Mouse (Mus musculus): ENCODE results near the gene Chml. TPM values are rescaled to one million over a fixed set of nuclear protein-coding genes. Genes with fewer than 3 reads are reported as not detected.

The Chml gene
- polyA plus RNA-seq, 1 experiment from 2014 or later = 3.5 TPM

DNA sequence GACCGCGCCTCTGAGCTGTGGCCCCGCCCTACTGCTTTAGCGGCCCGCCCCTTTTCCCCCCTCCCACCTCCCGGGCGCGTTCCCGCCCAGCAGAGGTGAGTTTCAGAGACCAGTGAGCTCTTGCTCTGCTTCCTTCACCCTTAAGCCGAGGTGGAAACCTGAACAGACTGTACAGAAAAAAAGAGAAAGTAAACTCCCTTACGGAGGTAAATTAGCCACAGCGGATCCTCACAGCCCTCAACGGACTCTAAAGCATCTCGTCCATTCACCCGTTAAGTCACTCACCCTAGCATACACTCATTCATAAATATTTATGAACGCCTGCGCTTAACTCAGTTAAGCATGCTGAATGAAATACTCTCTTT, 278 bp upstream of the Chml start:
- Histone ChIP-seq H3K27ac (replicated peaks) (peak overlapping the region; percentile 80), H3K27me3 (replicated peaks) (no peaks in the 10 kb centered on the region), H3K4me1 (peaks cover 37% of the 10 kb centered on the region), H3K4me2 (peak overlapping the region; percentile 89), H3K4me3 (peak overlapping the region; percentile 88), H3K9me3 (no peaks in the 10 kb centered on the region), H3K36me3 (peaks cover 6% of the 10 kb centered on the region), H3K9ac (peak overlapping the region; percentile 75)
- no peak; the same call in 1 of the 2 replicates for ATAC-seq (ENCODE audit: extremely low read depth, insufficient number of reproducible peaks, low FRiP score, low TSS enrichment)
- 2% methylated on average over 16 of the region's 17 CpGs for WGBS

DNA sequence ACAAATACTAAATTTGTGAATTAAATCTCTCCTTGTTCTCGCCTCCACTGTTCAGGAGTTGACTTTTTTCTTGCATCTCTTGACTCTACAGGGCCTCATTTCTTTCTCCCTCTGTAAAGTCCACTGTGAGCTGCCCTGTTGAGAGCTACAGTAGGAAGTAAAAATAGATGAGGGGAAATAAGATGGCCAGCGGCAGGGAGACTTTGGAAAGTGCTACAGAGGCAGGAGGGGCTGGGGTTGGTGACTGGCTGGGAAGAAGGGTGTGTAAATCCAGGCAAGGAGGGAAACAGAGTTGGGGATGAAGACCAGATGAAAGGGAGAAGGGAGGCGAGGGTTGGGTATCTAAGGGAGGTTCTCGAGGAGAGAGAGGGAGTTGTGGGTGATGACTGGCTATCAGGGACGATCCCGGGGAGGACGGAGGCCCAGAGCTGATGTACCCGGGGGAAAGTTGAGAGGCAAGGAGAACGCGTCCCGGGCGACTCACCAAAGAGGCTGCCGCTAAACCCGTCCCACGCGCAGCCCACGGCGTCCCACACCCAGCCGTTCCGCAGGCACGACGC, 935 bp downstream of the Chml start:
- Histone ChIP-seq H3K27ac (replicated peaks) (peak overlapping the region; percentile 91), H3K9me3 (no peaks in the 10 kb centered on the region), H3K4me1 (peaks cover 37% of the 10 kb centered on the region), H3K4me3 (peak overlapping the region; percentile 88), H3K9ac (peak overlapping the region; percentile 91), H3K27me3 (replicated peaks) (no peaks in the 10 kb centered on the region), H3K36me3 (peaks cover 18% of the 10 kb centered on the region), H3K4me2 (peak overlapping the region; percentile 89)
- ATAC-seq (ENCODE audit: extremely low read depth, insufficient number of reproducible peaks, low FRiP score, low TSS enrichment) = no peak
- WGBS = 1% methylated on average over 22 of the region's 22 CpGs

GRCm38 (mm10) chr1:175680995-175681394, 11.7 kb downstream of the Chml start:
- ATAC-seq (ENCODE audit: extremely low read depth, insufficient number of reproducible peaks, low FRiP score, low TSS enrichment) = no peak
- H3K27ac ChIP-seq (replicated peaks) = no peak overlapping the region
- H3K4me1 ChIP-seq = 0 out of 2 replicates have a peak, but pooled peaks cover 6% of the 10 kb centered on the region
- no peak overlapping the region for H3K4me3 ChIP-seq
- H3K9me3 ChIP-seq = no peaks in the 10 kb centered on the region
- peaks cover 6% of the 10 kb centered on the region for H3K36me3 ChIP-seq
- no peak overlapping the region for H3K4me2 ChIP-seq
- H3K9ac ChIP-seq = no peak overlapping the region
- 65% methylated on average over 6 of the region's 6 CpGs for WGBS
- no peaks in the 10 kb centered on the region for H3K27me3 ChIP-seq (replicated peaks)

DNA sequence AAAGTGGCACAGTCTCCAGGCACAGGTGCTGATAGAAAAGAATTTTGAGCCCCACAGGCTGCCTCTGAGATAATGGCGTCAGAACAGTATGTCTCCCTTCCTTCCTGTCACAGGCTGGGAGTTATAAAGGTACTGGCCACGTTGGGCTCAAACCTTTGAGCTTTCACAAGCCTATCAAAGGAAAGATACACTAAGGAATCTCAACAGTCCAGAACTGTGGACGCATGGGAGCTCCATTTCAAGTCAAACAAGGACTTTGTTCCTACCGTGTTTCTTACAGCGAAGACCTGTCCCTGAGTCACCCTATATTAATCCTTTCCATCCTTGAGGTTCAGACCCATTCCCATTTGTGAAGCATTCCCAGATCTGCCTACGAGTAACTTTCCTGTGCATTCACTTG, 15.2 kb downstream of the Chml start:
- H3K9ac ChIP-seq = no peak overlapping the region
- no peak for ATAC-seq (ENCODE audit: extremely low read depth, insufficient number of reproducible peaks, low FRiP score, low TSS enrichment)
- 62% methylated on average over 6 of the region's 6 CpGs for WGBS
- H3K4me2 ChIP-seq = no peak overlapping the region
- H3K27ac ChIP-seq (replicated peaks) = no peak overlapping the region
- H3K27me3 ChIP-seq (replicated peaks) = no peaks in the 10 kb centered on the region
- H3K4me1 ChIP-seq = 0 out of 2 replicates have a peak, but pooled peaks cover 6% of the 10 kb centered on the region
- no peak overlapping the region for H3K4me3 ChIP-seq
- no peaks in the 10 kb centered on the region for H3K36me3 ChIP-seq
- H3K9me3 ChIP-seq = no peaks in the 10 kb centered on the region

- WGBS = 66% methylated on average over 6 of the region's 6 CpGs
- H3K4me2 ChIP-seq = no peak overlapping the region
- no peak overlapping the region for H3K9ac ChIP-seq
- no peak overlapping the region for H3K27ac ChIP-seq (replicated peaks)
- H3K4me3 ChIP-seq = no peak overlapping the region
- 0 out of 2 replicates have a peak, but pooled peaks cover 6% of the 10 kb centered on the region for H3K4me1 ChIP-seq
- no peaks in the 10 kb centered on the region for H3K36me3 ChIP-seq
- no peaks in the 10 kb centered on the region for H3K9me3 ChIP-seq
- no peak for ATAC-seq (ENCODE audit: extremely low read depth, insufficient number of reproducible peaks, low FRiP score, low TSS enrichment)
- H3K27me3 ChIP-seq (replicated peaks) = no peaks in the 10 kb centered on the region
Observed at GRCm38 (mm10) chr1:175675116-175675515, 17.6 kb downstream of the Chml start.

- no peaks in the 10 kb centered on the region for H3K9me3 ChIP-seq
- H3K36me3 ChIP-seq = no peaks in the 10 kb centered on the region
- H3K27ac ChIP-seq (replicated peaks) = no peak overlapping the region
- H3K4me3 ChIP-seq = no peak overlapping the region
- H3K4me1 ChIP-seq = 0 out of 2 replicates have a peak, but pooled peaks cover 6% of the 10 kb centered on the region
- H3K27me3 ChIP-seq (replicated peaks) = no peaks in the 10 kb centered on the region
- no peak for ATAC-seq (ENCODE audit: extremely low read depth, insufficient number of reproducible peaks, low FRiP score, low TSS enrichment)
- H3K9ac ChIP-seq = no peak overlapping the region
- H3K4me2 ChIP-seq = no peak overlapping the region
- WGBS = 78% methylated on average over 7 of the region's 7 CpGs
Observed at GRCm38 (mm10) chr1:175673563-175674325, 19.0 kb downstream of the Chml start.

- Histone ChIP-seq H3K27ac (replicated peaks) (no peak overlapping the region), H3K36me3 (no peaks in the 10 kb centered on the region), H3K27me3 (replicated peaks) (no peaks in the 10 kb centered on the region), H3K9me3 (no peaks in the 10 kb centered on the region), H3K4me1 (no peaks in the 10 kb centered on the region), H3K4me3 (no peak overlapping the region), H3K9ac (no peak overlapping the region), H3K4me2 (no peak overlapping the region)
- ATAC-seq (ENCODE audit: extremely low read depth, insufficient number of reproducible peaks, low FRiP score, low TSS enrichment) = no peak
- WGBS = 10% methylated on average over 1 of the region's 1 CpGs
Observed at GRCm38 (mm10) chr1:175671626-175672025, 21.1 kb downstream of the Chml start.

GRCm38 (mm10) chr1:175670042-175670441, 22.7 kb downstream of the Chml start:
- no peak overlapping the region for H3K9ac ChIP-seq
- H3K36me3 ChIP-seq = no peaks in the 10 kb centered on the region
- no peak overlapping the region for H3K27ac ChIP-seq (replicated peaks)
- H3K27me3 ChIP-seq (replicated peaks) = no peaks in the 10 kb centered on the region
- no peaks in the 10 kb centered on the region for H3K4me1 ChIP-seq
- ATAC-seq (ENCODE audit: extremely low read depth, insufficient number of reproducible peaks, low FRiP score, low TSS enrichment) = no peak
- H3K4me2 ChIP-seq = no peak overlapping the region
- H3K4me3 ChIP-seq = no peak overlapping the region
- WGBS = 83% methylated on average over 7 of the region's 7 CpGs
- no peaks in the 10 kb centered on the region for H3K9me3 ChIP-seq

- 88% methylated on average over 3 of the region's 3 CpGs for WGBS
- no peaks in the 10 kb centered on the region for H3K4me1 ChIP-seq
- H3K4me3 ChIP-seq = no peak overlapping the region
- H3K27me3 ChIP-seq (replicated peaks) = no peaks in the 10 kb centered on the region
- no peaks in the 10 kb centered on the region for H3K9me3 ChIP-seq
- no peak overlapping the region for H3K27ac ChIP-seq (replicated peaks)
- no peak overlapping the region for H3K9ac ChIP-seq
- ATAC-seq (ENCODE audit: extremely low read depth, insufficient number of reproducible peaks, low FRiP score, low TSS enrichment) = no peak
- no peaks in the 10 kb centered on the region for H3K36me3 ChIP-seq
- no peak overlapping the region for H3K4me2 ChIP-seq
Observed at GRCm38 (mm10) chr1:175669456-175669855, 23.2 kb downstream of the Chml start.

DNA sequence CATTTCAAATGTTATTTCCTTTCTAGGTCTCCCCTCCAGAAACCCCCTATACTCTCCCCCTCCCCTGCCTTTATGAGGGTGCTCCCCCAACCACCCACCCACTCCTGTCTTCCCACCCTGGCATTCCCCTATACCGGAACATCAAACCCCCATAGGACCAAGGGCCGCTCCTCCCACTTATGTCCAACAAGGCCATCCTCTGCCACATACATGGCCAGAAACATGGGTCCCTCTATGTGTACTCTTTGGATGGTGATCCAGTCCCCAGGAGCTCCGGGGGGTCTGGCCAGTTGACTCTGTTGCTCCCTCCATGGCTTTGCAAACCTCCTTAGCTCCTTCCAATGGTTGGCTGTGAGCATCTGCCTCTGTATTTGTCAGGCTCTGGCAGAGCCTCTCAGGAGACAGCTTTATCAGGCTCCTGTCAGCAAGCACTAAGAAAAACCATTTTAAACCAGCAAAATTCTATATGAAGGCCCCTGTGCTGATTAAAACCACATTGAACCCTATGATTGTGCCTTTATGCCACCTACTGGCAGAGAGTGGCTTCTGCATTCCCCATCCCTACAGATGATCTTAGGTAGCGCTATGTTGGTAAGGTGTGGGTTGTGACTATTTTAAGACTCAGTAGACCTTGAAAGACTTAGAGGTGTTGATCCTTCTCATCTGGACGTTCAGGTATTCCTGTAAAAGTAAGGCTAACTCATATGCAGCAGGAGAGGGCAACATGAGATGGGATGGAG, 23.9 kb downstream of the Chml start:
- Histone ChIP-seq H3K4me2 (no peak overlapping the region), H3K9me3 (no peaks in the 10 kb centered on the region), H3K27me3 (replicated peaks) (no peaks in the 10 kb centered on the region), H3K4me3 (no peak overlapping the region), H3K27ac (replicated peaks) (no peak overlapping the region), H3K4me1 (no peaks in the 10 kb centered on the region), H3K9ac (no peak overlapping the region), H3K36me3 (no peaks in the 10 kb centered on the region)
- ATAC-seq (ENCODE audit: extremely low read depth, insufficient number of reproducible peaks, low FRiP score, low TSS enrichment) = no peak
- 61% methylated on average over 5 of the region's 5 CpGs for WGBS

- ATAC-seq (ENCODE audit: extremely low read depth, insufficient number of reproducible peaks, low FRiP score, low TSS enrichment) = no peak
- H3K9me3 ChIP-seq = no peaks in the 10 kb centered on the region
- no peak overlapping the region for H3K4me3 ChIP-seq
- H3K9ac ChIP-seq = no peak overlapping the region
- WGBS = 88% methylated on average over 4 of the region's 4 CpGs
- H3K4me1 ChIP-seq = no peaks in the 10 kb centered on the region
- H3K36me3 ChIP-seq = peaks cover 10% of the 10 kb centered on the region
- H3K27ac ChIP-seq (replicated peaks) = no peak overlapping the region
- H3K4me2 ChIP-seq = no peak overlapping the region
- H3K27me3 ChIP-seq (replicated peaks) = no peaks in the 10 kb centered on the region
Observed at GRCm38 (mm10) chr1:175659900-175660299, 32.8 kb downstream of the Chml start.
